Mouse (Mus musculus) ovary, postnatal 10 days (tissue): ENCODE results near the gene Zzef1.
"Not testable (repeated sequence)": the region's sequence is repeated elsewhere in the genome, so short reads cannot be mapped to it uniquely, and the experiment has no call there.

Source experiments
- DNase-seq: peaks from one replicate; pipeline ENCODE4 v3.0.0; 2022; ENCODE audit warnings: low spot score

Zzef1 gene

DNA sequence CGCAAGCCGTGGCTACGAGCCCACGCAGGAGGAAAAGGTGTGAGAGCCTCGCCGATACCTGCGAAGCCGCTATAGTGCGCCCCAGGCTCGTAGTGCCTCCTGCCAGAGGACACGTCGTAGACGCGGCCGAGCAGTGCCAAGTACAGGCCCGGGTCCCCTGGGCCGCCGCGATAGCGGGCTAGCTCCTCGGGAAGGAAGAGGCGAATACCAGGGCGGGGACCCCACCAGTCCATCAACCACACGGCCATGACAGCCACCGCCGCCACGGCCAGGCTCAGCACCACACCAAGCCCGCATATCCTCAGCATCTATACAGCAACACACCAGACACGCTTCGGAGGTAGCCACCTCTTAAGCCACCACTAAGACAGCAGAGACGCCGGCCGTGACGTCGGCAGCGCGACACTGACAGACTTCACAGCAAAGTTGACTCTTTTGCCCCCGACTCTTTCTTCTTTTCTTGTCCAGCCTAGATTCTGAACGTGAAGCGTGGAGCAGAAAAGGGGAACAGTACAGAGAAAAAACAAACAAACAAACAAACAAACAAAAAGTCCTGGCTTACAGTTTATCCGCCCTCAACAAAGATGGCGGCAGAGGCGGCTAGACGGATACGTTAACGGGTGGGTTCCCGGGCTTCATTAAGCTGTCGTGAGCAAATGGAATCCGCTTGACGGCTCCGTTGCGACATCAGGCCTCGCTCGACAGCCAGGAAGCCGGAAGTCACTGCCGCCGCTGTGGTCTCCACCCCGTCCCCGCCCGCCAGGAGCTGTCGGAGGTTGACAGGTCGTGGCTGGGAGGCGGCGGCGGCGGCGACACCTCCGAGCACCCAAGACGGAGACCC, at the start of gene Zzef1, which contains the start of gene Cyb5d2:
Zzef1 (plus strand) TSS at position 772 of the 841 bp plus-strand sequence.
Cyb5d2 (minus strand) TSS at position 688 of the 841 bp plus-strand sequence.
- DNase-seq = peak; percentile 76

GRCm38 (mm10) chr11:72751956-72752355, 44.1 kb upstream of the Zzef1 start:
- DNase-seq = no peak

DNA sequence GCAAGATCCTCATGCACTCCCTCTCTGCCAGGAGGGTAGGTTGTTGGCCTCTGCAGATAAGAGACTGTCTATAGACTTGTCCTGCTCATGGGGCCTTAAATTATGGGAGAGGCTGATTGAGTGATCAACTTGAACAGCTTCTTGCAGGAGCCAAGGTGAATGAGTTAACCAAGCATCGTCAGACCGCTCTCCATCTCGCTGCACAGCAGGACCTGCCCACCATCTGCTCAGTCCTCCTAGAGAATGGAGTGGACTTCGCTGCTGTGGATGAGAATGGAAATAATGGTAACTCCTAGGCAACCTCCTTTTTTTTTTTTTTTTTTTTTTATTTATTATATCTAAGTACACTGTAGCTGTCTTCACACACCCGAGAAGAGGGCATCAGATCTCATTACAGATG, 37.7 kb upstream of the Zzef1 start:
- no peak for DNase-seq

GRCm38 (mm10) chr11:72759581-72759980, 36.4 kb upstream of the Zzef1 start:
- DNase-seq = no peak

DNA sequence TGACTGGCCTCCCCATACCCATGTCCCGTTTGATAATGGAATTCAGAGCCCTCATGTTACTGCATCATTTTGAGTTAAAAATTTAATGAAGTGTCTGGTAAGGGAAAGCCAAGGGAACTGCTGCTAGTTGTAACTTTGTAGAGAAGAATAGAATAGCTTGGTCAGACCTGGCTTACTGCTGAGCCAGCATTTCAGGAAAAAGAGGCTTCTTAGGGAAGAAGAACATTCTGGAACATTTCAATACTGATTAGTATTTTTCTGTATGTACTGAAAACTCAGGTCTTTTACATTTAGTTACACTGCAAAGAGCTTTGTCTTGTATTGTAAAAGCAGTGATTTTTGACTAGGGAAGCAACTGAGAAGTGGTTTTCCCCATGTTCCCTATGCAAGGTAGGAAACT, 35.2 kb upstream of the Zzef1 start:
- no peak for DNase-seq

- no peak for DNase-seq
These were observed 31.8 kb upstream of the Zzef1 start for GRCm38 (mm10) chr11:72764270-72764669.

DNA sequence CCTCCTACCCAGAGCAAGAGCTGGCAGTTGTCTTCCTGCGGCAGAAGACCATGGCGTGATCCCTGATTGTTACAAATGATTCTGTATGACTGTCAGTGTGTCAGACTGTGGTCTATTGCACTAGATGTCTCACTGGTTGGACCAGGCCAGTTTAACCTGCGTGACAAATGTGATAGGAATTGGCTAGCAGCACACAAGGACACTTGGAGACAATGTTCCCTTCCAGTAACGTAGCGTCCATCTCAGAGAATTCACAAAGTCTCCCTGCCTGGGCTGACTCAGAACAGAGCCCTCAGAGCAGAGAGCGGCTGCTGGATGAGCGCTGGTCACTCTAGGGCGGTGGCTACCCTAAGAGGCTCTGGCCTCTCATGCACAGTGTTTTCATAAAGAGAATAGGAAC, 28.3 kb upstream of the Zzef1 start:
- DNase-seq = no peak

GRCm38 (mm10) chr11:72769061-72769460, 27.0 kb upstream of the Zzef1 start:
- no peak for DNase-seq

DNA sequence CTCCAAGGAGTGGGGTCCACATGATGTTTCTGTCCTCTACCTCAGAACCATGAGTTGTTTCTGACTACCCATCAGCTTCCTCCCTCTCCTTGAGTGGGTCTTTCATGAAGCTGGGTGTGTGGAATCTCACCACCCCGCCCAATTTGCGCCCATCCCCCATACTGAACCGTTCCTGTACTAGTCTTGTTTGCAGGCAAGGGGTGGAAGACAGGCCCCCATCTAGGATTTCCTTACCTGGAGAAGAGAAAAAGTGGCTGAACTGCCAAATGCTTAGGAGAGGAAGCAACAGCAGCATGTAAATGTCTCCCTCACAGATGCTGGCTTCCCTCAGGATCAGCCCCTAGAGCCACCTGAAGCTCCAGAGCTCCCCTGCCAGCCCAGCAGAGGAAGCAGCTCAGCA, 25.7 kb upstream of the Zzef1 start:
- no peak for DNase-seq

GRCm38 (mm10) chr11:72770816-72771215, 25.2 kb upstream of the Zzef1 start:
- no peak for DNase-seq

DNA sequence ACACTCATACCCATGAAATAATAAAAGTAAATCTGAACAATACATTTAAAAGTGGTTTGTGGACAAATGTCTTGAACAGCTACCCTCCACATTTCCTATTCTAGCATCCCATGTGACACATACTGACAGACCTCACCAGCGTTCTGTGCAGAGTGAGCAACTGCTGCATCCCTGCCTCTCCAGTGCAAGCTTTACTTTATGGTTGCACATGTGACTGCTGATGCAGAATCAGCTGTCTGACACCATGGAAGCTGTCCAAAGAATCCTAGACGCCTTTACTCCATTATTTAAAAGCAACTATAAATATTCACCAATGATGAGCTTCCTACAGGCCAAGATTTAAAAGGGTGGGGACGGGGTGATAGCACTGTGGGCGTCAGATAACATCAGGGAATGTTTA, 24.6 kb upstream of the Zzef1 start:
- no peak for DNase-seq

- not testable (repeated sequence) for DNase-seq
These were observed 23.4 kb upstream of the Zzef1 start for GRCm38 (mm10) chr11:72772611-72773010.

DNA sequence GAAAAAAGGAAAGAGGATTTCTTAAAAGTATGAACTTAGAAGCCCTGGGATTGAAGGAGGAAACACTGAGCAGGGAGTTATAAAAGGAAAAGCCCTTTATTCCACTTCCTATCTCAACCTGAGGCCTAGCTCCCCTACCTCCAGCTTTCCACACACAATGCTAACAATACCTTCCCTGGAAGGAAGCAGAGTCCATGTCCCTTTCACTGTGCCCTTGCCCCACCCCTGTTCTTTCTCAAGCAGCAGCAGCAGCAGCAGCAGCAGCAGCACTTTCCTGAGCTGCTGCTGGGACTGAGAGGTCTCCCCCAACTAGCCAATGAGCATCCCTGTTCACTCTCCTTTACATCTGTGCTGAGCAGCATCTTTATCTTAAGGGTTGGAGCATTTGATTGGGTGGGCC, 17.1 kb upstream of the Zzef1 start:
- DNase-seq = no peak

DNA sequence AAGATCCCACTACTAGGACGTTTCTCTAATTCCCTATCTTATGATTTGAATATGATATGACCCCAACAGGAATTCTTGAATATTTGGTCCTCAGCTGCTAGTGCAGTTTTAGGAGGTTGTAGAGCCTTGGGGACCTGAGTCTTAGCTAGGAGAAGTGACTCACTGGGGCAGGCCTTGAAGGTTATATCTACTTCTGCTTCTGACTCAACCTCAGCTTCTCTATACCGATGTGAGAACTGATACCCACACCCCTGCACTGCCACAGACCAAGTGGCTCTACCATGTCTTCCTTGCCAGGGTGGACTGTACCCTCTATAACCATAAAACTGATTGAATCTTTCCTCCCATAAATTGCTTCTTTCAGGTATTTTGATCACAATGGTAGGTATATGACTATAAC, 13.9 kb upstream of the Zzef1 start:
- no peak for DNase-seq

DNA sequence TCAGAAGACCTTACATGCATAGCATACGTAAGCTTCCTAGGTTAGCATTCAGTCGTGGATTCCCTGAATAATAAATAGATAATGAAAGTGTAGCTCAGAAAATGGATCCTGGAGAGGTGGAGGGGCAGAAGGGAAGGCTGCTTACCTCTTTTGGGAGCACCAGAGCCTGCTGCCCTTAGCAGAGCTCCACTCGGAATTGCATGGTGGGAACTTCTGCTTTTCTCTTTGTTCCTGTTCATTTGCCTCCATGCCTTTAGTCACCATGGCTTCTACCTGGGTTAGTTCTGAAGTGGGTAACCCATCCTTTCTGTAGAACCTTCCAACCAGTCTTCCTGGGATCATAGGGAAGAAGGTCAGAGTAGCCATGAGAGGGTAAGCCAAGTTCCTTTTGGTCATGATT, 13.5 kb upstream of the Zzef1 start:
- DNase-seq = no peak

- no peak for DNase-seq
These were observed 4.0 kb upstream of the Zzef1 start for GRCm38 (mm10) chr11:72792033-72792432.

GRCm38 (mm10) chr11:72795149-72795454, 924 bp upstream of the Zzef1 start:
- no peak for DNase-seq

GRCm38 (mm10) chr11:72796296-72796687, 266 bp downstream of the Zzef1 start:
- DNase-seq = no peak

DNA sequence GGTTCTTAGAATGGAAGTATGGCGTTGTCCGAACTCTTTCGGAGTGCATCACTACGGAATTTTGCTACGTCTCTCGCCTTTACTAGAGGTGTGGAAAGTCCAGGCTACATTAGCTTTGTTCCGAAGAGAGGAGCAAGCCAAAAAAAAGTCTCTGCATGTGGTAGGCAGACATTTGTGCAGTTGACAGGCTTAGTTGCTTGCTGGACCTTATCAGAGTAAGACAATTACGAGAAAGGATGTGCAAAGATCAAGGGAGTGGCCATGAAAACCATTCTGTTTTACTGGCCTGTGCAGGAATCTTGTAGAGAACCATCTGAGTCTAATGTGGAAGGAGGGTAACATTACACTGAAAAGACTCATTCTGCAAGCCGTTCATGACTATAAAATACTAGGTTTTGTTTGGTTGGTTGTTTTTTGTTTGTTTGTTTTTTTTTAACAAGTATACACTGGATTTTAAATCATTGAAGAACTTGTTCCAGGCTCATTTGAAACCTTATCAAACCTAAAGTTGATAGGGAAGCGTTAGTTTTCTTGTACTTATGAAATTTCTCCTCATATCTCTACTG, 830 bp downstream of the Zzef1 start:
- no peak for DNase-seq

DNA sequence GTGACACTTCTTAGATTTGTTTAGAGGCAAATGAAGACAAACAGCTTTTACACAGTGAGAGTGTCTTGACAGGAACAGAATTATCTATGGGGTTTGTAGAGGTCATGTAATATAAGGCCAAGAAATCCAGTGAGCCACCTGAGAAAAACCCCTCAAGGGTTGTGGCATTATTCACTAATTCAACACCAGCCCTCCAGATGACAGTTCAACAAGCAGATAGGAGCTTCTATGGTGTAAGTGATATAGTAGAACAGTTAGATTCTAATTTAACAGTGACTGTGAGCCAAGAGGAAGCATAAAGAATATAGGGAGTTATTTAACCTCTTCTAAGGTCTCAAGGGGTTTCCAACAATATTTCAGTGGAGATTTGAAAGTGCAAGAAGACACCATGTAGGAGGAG, 2.1 kb downstream of the Zzef1 start:
- DNase-seq = no peak

DNA sequence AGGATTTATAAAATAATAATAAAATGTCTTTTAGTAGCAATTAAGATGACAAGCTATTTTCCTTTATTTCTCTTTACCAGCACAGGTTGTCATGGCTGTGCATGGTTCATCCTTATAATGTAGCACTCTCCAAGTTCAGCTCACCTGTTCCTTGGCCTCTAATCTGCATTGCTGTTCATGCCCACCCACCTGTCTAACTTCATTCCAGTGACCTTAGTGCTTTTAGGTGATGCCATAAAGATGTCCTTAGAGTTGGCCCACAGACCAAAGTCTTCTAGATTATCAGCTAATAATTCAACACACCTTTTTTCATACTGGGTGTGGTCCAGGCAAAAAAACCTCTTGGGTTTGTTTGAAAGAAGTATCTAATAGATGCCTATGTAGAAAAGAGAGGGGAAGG, 5.2 kb downstream of the Zzef1 start:
- no peak for DNase-seq

- DNase-seq = no peak
These were observed 7.0 kb downstream of the Zzef1 start for GRCm38 (mm10) chr11:72803038-72803437.

DNA sequence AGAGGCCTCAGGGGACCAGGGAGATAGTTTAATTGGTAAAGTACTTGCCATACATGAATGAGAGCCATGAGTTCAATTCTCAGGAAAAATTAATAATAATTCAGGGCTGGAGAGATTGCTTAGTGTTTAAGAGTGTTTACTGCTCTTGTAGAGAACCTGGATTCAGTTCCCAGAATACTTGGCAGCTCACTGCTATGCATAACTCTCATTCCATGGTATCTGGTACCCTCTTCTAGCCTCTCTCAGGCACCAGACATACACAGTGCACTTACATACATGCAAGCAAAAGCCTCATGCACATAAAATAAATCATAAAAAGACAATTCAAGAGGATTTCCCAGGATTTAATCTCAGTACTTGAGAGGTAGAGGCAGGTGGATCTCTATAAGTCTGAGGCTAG, 8.6 kb downstream of the Zzef1 start:
- no peak for DNase-seq

GRCm38 (mm10) chr11:72805232-72805631, 9.2 kb downstream of the Zzef1 start:
- DNase-seq = no peak
